Mouse (Mus musculus) neural tube, embryonic 11.5 days (tissue): ENCODE measurements around the gene Kcng1. TPM values are rescaled to one million over a fixed set of nuclear protein-coding genes. Genes with fewer than 3 reads are reported as not detected.

Experiments used
- ATAC-seq: fragments of 200-750 bp; cut with Nextera tagmentation; 2 replicates; pipeline ENCODE4 v1.8.0; 2017; ENCODE audit warnings: moderate number of reproducible peaks, mild to moderate bottlenecking, moderate TSS enrichment, moderate library complexity; ENCODE audit not compliant: insufficient read depth, low FRiP score, low TSS enrichment
- DNase-seq: peaks from one replicate; pipeline ENCODE4 v3.0.0-alpha.2; 2015; ENCODE audit warnings: low spot score
- H3K27ac ChIP-seq: fragments of 300-500 bp; sonication (generic); 2 replicates; pipeline ENCODE4 v1.5.1; 2014; ENCODE audit warnings: low read depth, mild to moderate bottlenecking, low read length
- H3K27me3 ChIP-seq: fragments of 300-500 bp; sonication (generic); 2 replicates; pipeline ENCODE4 v1.6.1; 2014; ENCODE audit warnings: mild to moderate bottlenecking, low read length, mixed read lengths; ENCODE audit not compliant: control insufficient read depth, insufficient read depth
- H3K36me3 ChIP-seq: fragments of 300-500 bp; sonication (generic); 2 replicates; pipeline ENCODE4 v1.6.1; 2014; ENCODE audit warnings: mild to moderate bottlenecking, low read length, moderate library complexity, mixed read lengths; ENCODE audit not compliant: control insufficient read depth, insufficient read depth
- H3K4me1 ChIP-seq: fragments of 300-500 bp; sonication (generic); 2 replicates; pipeline ENCODE4 v1.6.1; 2014; ENCODE audit warnings: low read length, mixed read lengths; ENCODE audit not compliant: control insufficient read depth, insufficient read depth
- H3K4me2 ChIP-seq: fragments of 300-500 bp; sonication (generic); 2 replicates; pipeline ENCODE4 v1.6.1; 2014; ENCODE audit warnings: low read depth, mild to moderate bottlenecking, moderate library complexity
- H3K4me3 ChIP-seq: fragments of 300-500 bp; sonication (generic); 2 replicates; pipeline ENCODE4 v1.5.1; 2014; ENCODE audit warnings: low read depth, low read length
- H3K9ac ChIP-seq: fragments of 300-500 bp; sonication (generic); 2 replicates; pipeline ENCODE4 v1.6.1; 2014; ENCODE audit warnings: mild to moderate bottlenecking, low read length
- H3K9me3 ChIP-seq: fragments of 300-500 bp; sonication (generic); 2 replicates; pipeline ENCODE4 v1.6.1; 2016; ENCODE audit warnings: low read length; ENCODE audit not compliant: control insufficient read depth
- WGBS: fragments of 180-500 bp; shearing (Covaris S2); extraction: QIAGEN DNeasy Blood & Tissue Kit; methylation state at CpG from one replicate; pipeline ENCODE4 v1.1.7; 2014; 5-methylcytosine and 5-hydroxymethylcytosine counted together
- polyA plus RNA-seq: library from polyadenylated mRNA; unstranded; fragments of >200 nt; fragmentation: Nextera tagmentation; extraction: Ambion mirVana; gene quantifications from 2 replicates; pipeline ENCODE4 v1.2.1, GENCODE M21; 2014

The Kcng1 gene
- polyA plus RNA-seq, 1 experiment from 2014 or later, result 0.52 TPM

DNA sequence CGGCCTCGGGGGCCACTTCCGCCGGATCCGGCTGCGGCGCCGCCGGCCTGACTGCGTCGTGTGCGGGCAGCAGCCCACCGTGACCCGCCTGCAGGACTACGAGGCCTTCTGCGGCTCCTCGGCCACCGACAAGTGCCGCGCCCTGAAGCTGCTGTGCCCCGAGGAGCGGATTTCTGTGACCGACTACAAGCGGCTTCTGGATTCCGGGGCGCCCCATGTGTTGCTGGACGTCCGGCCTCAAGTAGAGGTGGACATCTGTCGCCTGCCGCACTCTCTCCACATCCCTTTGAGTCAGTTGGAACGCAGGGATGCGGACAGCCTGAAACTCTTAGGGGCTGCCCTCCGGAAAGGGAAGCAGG, 50.1 kb downstream of the Kcng1 start:
- no peak for ATAC-seq
- H3K27me3 ChIP-seq, result no peaks in the 10 kb centered on the region
- H3K9me3 ChIP-seq, result no peaks in the 10 kb centered on the region
- H3K4me1 ChIP-seq, result peaks cover 15% of the 10 kb centered on the region
- H3K9ac ChIP-seq, result peak overlapping the region; percentile 87; the same call in 1 of the 2 replicates
- no peak for DNase-seq
- no peaks in the 10 kb centered on the region; the same call in 1 of the 2 replicates for H3K36me3 ChIP-seq
- 59% methylated on average over 33 of the region's 33 CpGs for WGBS
- H3K4me2 ChIP-seq, result peak overlapping the region; percentile 90
- H3K27ac ChIP-seq, result no peak overlapping the region
- peak overlapping the region; percentile 100 for H3K4me3 ChIP-seq

DNA sequence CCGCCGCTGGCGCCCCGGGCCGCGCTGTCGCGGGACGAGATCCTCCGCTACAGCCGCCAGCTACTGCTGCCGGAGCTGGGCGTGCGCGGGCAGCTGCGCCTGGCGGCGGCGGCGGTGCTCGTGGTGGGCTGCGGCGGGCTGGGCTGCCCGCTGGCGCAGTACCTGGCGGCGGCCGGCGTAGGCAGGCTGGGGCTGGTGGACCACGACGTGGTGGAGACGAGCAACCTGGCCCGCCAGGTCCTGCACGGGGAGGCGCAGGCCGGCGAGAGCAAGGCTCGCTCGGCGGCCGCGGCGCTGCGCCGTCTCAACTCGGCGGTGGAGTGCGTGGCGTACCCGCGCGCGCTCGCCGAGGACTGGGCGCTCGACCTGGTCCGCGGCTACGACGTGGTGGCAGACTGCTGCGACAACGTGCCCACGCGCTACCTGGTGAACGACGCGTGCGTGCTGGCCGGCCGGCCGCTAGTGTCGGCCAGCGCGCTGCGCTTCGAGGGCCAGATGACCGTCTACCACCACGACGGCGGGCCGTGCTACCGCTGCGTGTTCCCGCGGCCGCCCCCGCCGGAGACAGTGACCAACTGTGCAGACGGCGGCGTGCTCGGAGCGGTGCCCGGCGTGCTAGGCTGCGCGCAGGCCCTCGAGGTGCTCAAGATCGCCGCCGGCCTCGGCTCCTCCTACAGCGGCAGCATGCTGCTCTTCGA, 50.6 kb downstream of the Kcng1 start:
- peak overlapping the region; percentile 75; the same call in 1 of the 2 replicates for H3K27ac ChIP-seq
- H3K36me3 ChIP-seq, result no peaks in the 10 kb centered on the region; the same call in 1 of the 2 replicates
- peak overlapping the region; percentile 87 for H3K9ac ChIP-seq
- H3K4me1 ChIP-seq, result peaks cover 15% of the 10 kb centered on the region
- DNase-seq (no peak), ATAC-seq (peak; percentile 45)
- H3K4me3 ChIP-seq, result peak overlapping the region; percentile 100
- H3K9me3 ChIP-seq, result no peaks in the 10 kb centered on the region
- no peaks in the 10 kb centered on the region for H3K27me3 ChIP-seq
- 3% methylated on average over 95 of the region's 105 CpGs for WGBS
- peak overlapping the region; percentile 90 for H3K4me2 ChIP-seq

DNA sequence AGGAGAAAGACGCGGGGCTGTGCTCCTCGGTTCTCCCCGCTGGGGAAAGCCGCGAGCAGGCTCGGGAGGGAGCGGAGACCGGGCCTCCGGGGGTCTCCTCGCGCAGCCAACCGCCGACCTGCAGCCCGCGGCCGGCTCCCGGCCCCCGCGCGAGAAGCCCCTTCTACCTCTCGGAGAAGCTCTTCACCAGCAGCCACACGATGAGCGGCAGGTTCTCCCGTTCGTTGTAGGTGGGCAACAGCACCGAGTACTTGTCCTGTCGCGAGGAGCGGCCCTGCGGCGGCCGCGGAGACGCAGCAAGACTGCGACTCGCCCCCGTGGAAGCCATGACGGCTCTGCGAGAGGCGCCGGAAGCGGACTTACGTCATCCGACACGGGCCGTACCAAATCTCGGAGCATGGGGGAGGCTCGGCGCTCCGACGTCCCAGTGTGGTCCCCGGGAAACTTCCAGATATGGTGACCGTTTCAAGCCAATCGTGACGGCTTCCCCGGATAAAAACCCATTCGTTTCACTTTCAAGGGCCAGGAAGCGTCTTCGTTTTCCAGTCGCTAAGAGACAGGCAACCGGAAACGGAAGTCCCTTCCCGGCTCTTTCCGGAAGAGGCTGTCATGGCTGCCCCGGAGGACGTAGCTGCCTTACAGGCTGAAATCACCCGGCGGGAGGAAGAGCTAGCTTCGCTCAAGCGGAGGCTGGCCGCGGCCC, 51.4 kb downstream of the Kcng1 start, which contains the start of the genes Gm20716, Dpm1 and Mocs3:
Gm20716 (minus strand) TSS at position 339 of the 703 bp plus-strand sequence.
Dpm1 (minus strand) TSS at position 566 of the 703 bp plus-strand sequence.
Mocs3 (plus strand) TSS at position 597 of the 703 bp plus-strand sequence.
- H3K9me3 ChIP-seq, result no peaks in the 10 kb centered on the region
- H3K36me3 ChIP-seq, result peaks cover 3% of the 10 kb centered on the region
- under 1% methylated on average over 73 of the region's 73 CpGs for WGBS
- peak within 1 kb of the TSS; percentile 100 for H3K4me3 ChIP-seq
- DNase-seq (peak; percentile 89), ATAC-seq (peak; percentile 78)
- peaks cover 15% of the 10 kb centered on the region for H3K4me1 ChIP-seq
- peak within 1 kb of the TSS; percentile 90 for H3K4me2 ChIP-seq
- H3K27ac ChIP-seq, result peak within 1 kb of the TSS; percentile 75
- peak within 1 kb of the TSS; percentile 87 for H3K9ac ChIP-seq
- H3K27me3 ChIP-seq, result no peaks in the 10 kb centered on the region

DNA sequence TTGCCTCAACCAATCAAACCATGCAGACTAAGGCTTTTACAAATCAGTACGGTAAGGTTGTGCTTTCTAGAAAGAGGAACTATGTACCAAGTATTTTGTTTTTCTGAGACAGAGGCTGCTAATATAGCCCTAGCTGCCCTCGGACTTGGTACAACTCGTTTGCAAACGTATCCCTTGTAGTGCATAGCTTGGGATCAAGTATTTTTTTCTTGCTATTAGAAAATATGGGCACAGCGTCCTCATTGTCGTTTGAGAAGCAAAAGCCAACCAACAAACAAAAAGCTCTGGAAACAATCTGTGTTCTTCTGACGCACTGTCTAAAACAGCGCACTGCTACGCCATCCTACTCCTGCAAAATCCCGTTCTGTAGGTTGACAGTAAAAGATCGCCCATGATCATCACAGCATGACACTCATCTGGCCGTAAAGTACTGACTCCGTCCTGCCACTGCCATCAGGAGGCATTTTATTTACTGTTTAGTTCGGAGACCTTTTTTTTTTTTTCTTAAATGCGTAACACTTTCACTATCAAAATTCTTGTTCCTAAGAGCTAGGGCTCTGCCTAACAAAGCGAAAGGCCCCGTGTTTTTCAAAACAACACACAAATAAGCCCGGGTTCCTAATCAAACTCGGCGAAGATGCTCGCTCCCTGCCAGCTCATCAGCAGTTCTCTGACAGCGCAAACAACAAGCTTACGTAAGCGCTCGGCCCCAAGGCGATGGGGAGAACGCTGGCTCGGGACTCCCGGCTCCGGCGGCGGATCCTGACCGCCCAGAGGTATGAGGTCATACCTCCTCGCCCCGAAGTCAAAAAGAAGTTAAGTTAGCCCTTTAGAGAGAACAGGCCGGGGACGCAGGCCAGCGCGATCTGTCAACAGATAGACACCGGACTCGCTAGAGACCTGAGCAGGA, 52.2 kb downstream of the Kcng1 start:
- H3K27me3 ChIP-seq, result no peaks in the 10 kb centered on the region
- H3K4me2 ChIP-seq, result peak overlapping the region; percentile 90
- DNase-seq (peak; percentile 28), ATAC-seq (0 out of 2 replicates have a peak, but pooled peaks have one; percentile 11)
- H3K27ac ChIP-seq, result peak overlapping the region; percentile 75; the same call in 1 of the 2 replicates
- H3K4me1 ChIP-seq, result peaks cover 15% of the 10 kb centered on the region
- H3K36me3 ChIP-seq, result peaks cover 8% of the 10 kb centered on the region
- 19% methylated on average over 41 of the region's 41 CpGs for WGBS
- peak overlapping the region; percentile 87 for H3K9ac ChIP-seq
- no peaks in the 10 kb centered on the region for H3K9me3 ChIP-seq
- H3K4me3 ChIP-seq, result peak overlapping the region; percentile 100

DNA sequence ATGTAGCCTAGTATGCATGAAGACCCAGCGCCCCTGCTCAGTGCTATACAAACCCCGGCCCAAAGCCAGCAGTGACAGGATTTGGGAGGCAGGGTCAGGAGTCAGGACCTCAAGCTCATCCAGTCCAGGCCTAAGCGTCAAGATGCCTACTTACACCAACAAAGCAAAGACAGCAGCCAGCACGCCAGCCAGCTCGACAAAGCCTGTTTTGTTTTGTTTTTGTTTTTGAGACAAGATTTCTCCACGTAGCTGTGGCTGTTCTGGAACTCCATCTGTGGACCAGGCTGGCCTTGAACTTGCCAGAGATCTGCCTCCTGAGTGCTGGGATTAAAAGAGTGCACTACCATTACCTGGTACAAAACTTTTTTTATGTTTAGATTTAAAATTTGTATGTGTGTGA, 58.2 kb downstream of the Kcng1 start:
- Histone ChIP-seq H3K27ac (no peak overlapping the region), H3K4me1 (no peaks in the 10 kb centered on the region), H3K27me3 (no peaks in the 10 kb centered on the region), H3K36me3 (peaks cover 13% of the 10 kb centered on the region), H3K9ac (no peak overlapping the region), H3K9me3 (no peaks in the 10 kb centered on the region), H3K4me2 (no peak overlapping the region), H3K4me3 (no peak overlapping the region)
- 96% methylated on average over 6 of the region's 6 CpGs for WGBS
- ATAC-seq (no peak), DNase-seq (no peak)

DNA sequence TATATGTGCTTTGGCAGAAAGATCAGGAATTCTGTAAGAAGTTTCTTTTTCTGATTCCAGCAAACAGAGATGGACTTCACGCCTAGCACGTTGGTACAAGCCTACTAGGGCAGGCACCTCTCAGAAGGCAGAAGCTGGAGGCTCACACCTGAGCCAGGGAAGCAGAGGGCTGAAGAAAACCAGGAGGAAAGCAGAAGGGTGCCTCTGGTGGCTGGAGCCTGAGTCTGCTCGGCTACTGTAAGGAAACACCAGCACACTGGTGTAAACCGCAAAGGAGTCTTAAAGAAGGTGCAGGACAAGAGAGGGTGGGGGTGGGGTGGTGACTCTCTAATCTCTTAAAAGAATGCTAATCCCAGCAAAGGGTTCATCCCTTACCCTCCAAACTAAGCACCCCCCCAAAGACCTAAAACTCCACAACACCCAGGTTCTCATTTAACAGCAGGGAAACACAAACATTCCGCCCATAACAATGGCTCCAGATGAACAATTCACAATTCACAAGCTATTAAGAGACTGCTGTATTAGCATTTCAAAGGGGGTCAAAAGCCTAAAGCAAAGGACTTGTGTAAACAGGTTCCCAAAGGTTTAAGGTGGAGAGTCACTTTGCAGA, 67.6 kb downstream of the Kcng1 start:
- H3K4me3 ChIP-seq, result no peak overlapping the region
- DNase-seq, result no peak
- H3K36me3 ChIP-seq, result peaks cover 8% of the 10 kb centered on the region
- H3K4me2 ChIP-seq, result no peak overlapping the region
- no peak overlapping the region for H3K27ac ChIP-seq
- no peak for ATAC-seq
- 36% methylated on average over 5 of the region's 5 CpGs for WGBS
- H3K4me1 ChIP-seq, result no peaks in the 10 kb centered on the region
- H3K27me3 ChIP-seq, result no peaks in the 10 kb centered on the region
- no peak overlapping the region for H3K9ac ChIP-seq
- H3K9me3 ChIP-seq, result no peaks in the 10 kb centered on the region
